Mouse (Mus musculus) cerebellum, adult 18-20 months (tissue): Measurements from ENCODE around the gene Baiap2l1.

Experiments used
- DNase-seq, 2 experiments: peaks; one replicate each; pipeline ENCODE4 v3.0.0; 2021

Baiap2l1 gene

DNA sequence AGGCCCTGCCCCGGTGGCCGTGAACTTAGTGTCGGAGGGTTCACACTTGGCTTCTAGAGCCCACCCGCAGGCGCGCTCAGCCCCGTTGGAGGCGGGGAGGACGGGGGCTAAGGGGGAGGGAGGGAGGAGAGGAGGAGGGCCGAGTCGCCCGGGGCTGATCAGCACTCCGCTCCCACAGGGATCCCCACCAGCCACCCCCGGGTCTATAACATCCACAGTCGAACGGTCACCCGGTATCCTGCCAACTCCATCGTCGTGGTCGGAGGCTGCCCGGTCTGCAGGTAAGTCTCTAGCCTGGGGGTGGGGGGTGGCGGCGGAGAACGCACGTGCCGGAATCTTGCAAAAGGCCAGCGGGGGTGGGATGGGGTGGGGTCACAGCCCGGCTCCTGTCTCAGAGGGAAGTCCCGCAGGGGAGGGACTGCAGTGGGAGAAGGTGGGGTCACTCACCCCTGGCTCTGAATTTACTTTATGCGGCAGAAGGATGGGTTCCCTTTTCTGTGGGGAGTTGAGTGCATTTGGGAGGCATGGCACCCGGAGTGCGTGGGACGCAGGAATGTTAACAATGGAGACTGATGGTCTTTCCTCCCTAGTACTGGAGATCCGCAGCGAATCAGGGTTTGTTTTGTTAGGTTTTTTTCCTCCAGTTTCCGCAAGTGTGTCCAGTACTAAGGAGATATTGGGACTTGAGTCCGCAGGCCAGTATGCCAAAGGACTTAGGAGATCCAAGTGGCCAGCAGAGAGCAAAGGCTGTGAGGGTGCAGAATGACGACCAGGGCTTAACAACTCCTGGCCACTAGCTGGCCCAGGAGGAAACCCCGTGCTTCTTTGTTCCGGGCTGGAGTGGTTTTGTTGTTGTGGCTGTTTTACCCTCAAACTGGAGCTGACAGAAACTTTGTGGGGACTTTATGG lies 102.0 kb downstream of the Baiap2l1 start:
- DNase-seq = peak; percentile 41 to 46

DNA sequence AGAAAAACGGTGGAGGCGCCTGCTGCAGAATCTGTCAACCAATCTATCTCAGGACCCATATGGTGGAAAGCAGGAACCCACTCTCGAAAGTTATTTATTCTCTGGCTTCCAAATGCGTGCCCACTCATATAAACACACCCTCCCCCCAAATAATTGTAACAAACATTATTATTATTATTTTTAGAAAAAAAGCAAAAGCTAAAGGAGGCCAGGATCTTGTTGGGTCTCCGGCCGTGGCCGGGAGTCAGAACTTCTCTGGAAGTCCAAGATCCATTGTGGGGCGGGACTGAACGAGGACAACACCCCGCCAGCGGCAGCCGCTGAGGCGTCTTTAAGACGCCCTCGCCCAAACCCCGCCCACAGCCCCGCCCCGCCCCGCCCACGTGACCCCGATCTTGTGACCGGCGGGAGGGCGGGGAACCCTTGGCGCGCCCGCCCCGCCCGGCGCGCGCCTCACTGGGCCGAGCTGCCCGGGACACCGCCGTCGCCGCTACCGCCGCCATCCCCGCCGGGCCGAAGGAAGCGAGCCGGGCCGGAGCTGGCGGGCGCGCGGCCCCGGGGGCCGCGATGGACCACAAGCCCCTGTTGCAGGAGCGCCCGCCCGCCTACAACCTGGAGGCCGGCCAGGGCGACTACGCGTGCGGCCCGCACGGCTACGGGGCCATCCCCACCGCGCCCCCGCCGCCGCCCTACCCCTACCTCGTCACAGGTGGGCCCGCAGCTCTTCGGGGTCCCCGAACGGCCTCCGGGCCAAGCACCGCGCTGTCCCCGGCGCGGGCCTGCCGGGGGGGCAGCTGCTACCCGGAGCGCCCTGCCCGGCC lies 102.9 kb downstream of the Baiap2l1 start:
- peak; percentile 82 to 89 for DNase-seq

DNA sequence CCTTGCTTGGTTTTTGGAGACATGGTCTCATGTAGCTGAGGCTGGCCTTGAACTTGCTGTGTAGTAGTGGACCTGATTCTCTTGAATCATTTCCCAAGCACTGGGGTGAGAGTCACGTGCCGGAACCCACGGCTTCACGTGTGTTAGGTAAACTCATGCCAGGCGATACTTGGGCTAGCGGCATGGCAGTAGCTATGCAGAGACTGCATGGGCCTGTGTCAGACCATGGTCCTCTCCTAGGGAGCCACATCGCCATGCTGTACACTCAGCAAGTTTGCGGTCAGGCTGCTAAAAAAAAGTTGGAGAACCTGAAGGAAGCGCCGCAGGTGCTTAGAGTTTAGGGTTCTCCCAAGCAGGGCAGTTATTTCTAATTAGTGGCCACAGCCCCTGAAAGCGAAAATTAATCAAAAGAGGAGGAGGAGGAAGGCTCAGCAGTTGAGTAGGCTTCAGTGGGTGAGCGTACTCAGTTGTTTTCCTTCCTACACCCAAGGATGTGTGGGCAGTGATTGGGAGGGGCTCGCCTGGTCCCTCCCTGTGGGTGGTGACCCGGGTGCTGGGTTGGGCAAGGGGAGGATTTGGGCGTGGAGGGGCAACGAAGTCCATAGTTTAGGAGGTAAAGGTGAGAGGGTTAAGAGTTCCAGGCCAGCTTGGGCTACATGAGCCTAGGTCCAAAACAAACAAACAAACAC lies 103.6 kb downstream of the Baiap2l1 start:
- no peak for DNase-seq

DNA sequence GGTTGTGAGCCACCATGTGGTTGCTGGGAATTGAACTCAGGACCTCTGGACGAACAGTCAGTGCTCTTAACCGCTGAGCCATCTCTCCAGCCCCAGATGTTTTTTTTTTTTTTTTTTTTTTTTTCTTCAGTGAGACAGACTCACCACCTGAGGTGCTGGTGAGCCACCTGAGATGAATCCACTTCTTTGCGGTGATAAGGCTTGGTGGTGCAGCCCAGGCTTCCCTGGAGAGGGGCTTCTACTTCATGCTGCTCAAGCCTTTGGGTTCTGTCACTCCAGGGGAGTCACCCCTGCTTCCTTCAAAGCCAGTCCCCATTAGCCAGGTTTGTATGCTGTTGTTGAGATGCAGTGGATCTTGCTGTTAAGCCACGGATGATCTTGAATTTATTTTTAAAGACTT lies 104.7 kb downstream of the Baiap2l1 start:
- DNase-seq = no peak

DNA sequence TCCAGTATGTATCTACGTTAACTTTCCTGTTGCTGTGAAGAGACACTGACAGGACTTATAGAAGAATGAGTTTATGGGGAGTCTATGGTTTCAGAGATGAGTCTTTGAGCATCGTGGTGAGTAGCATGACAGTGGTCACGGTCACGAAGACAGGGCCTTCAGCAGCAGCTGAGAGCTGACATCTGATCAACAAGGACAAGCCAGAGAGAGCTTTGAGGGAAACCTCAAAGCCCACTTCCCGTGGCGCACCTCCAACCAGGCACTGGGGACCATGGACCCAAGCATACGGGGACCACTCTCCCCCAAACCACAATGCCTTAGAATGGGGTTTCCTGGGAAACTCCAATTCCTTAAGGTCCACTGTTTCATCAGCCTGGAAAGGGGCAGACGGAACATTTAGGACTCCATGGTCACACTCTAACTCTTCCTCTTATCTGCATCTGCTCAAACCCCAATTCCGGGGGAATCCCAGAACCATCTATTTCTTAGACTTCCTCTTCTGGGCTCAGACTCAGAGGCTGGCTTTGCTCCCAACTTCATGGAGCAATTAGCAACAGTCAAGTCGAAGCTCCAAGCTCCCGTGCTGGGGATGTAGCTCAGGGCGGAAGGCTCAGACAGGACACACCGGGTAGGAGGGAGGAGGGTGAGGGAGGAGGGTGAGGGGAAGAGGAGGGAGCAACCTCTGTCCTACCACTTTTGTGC lies 105.9 kb downstream of the Baiap2l1 start:
- DNase-seq = no peak

DNA sequence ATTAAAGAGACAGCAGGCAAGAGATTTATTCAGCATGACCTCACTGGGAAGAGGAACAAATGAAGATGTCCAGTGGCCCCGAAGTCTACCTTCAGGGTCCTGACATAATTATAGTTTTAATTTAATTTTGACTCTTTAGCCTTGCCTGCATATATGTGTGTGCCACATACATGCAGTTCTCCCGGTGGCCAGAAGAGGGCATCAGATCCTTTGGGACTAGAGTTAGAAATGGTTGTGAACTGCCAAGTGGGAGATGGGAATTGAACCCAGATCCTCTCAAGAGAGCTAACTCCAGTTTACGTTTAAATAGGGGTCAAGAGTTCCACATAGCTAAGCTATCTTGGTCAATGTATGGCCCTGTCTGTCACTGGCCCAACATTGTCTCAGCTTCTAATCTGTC lies 108.0 kb downstream of the Baiap2l1 start:
- DNase-seq = no peak

DNA sequence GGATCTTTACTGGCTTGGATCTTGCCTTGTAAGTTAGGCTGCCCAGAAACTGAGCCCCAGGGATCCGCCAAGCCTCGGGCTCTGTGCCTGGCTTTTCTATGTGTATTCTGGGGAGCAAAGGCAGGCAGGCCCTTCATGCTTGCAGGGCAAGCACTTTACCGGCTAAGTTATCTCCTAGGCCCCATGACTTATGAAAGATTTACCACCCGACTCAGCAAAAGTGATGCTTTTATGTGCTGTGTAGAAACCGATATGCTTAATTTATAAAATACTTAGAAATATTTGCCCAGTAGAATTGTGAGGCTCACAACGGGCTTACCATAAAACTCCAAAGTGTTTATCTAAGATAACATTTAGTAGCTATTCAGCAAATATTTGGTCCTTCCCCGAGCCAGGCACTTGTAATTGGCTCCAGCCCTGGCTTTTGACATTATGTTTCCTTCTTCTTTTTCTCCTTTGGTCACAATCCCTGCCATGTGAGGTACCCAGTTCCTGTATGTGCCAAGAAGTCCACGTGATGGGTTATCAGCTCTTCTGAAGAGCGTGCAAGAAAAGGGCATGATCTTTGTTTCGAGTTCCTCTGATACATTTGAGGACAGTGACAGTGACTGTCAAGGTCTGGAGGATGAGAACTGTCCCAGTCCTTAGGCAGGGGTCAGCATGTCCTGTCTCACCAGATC lies 109.9 kb downstream of the Baiap2l1 start:
- DNase-seq = no peak

DNA sequence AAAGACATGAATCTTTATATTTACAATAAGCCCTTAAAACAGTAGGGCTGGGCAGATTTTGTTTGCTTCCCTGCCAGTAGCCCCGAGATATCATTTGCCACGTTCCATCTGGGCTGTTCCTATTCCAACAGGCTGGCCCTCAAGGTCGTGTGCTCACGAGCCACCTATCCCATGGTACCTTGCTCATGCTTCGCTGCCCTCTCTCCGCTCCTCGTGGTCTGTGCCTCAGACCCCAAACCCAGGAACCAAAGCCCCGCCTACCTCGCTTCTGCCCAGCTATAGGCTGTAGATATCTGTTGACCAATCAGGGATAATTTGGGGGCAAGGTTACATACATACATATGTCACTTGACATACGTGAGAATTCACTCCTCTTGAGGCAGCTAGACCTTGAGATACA lies 110.6 kb downstream of the Baiap2l1 start:
- no peak for DNase-seq

DNA sequence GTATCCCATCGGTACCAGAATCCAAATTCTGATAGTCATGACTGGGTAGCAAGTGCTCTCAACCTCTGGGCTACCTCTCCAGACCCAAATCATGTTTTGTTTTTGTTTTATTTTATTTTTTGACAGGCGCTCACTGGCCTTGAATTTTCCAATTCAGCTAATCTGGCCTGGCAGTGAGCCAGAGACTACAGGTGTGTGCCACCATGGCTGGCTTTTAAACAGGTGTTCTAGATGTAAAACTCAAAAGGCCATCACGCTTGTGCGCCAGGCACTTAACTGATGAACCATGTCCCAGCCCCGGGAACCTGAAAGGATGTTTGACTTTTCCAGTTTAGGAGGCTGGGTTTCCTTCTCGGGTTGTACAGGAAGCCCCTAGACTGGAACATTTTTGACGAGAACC lies 111.2 kb downstream of the Baiap2l1 start:
- DNase-seq = no peak

DNA sequence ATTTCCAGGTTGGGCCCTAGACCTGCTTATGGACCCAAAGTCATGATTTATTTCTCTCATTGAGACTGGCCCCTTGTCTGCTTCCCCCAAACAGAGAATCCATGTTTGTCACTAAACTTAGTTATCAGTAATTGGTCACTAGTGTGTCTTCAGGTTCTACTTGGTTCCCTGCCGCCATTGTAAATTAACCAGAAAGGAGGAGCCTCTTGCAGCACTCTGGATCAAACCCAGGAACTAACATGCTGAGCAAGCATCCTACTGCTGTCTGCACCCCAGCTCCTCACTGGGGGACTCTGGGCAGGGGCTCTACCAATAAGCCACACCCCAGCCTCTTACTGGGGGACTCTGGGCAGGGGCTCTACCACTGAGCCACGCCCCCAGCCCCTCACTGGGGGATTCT lies 112.3 kb downstream of the Baiap2l1 start:
- no peak for DNase-seq

DNA sequence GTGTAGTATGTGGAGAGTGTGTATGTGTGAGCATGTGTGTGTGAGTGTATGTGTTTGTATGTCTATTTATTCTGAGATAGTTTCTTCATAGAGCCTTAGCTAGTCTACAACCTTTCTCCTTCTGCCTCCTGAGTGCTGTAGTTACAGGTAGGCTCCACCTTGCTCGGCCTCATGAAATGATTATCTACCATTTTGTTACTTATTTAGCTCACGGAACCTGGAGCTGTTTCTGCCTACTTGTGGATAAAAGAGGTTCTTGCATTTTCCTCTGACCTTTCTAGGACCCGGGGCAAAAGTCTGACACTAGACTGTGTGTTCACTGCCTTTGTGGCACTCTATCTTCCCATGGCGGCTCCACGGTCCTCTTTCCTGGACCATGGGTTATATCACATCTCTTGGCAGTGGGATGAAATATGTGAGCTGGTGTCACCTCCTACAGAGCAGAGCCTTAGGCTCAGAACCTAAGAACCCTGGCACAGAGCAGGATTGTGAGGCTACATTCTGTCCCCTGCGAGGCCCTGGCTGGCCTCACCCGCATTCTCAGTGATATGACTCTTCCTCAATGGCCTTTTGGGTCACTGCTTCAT lies 113.9 kb downstream of the Baiap2l1 start, which contains the start of gene Bri3:
TSS of gene Bri3 (plus strand) at position 537 of the 587 bp plus-strand sequence.
- DNase-seq = no peak

DNA sequence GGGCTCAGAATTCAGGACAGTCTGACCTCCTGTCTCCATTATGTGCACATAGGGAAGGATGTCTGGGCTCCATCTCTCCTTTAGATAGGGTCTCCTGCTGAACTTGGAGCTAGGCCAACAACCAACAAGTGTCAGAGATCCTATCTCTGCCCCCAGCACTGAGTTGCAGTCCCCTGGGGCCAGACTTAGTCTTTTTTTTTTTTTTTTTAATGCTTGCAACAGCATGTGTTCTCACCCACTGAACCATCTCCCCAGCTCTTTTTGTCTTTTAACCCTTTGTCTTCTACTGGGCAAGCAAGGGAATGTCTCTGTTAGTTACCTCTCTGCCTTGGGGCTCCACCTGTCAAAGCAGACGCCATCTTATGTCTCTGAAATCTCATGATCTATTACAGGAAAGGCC lies 118.9 kb downstream of the Baiap2l1 start:
- no peak for DNase-seq

DNA sequence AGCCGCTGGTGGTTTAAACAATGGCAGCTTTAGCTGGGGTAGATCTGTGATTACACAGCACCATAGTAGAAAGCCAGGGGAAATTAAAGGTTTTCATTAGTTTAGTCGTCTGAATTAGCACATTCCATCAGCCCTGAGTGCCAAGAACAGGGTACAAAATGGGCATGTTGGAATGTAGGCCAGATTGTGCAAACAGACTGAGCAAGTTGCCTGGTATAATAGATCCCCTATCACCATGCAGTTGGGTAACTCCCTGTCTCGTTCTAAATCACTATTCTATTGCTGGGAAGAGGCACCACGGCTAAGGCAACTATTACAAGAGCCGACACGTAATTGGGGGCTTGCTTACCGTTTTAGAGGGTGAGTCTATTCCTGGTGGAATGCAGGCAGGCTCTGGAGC lies 123.2 kb downstream of the Baiap2l1 start:
- no peak for DNase-seq

DNA sequence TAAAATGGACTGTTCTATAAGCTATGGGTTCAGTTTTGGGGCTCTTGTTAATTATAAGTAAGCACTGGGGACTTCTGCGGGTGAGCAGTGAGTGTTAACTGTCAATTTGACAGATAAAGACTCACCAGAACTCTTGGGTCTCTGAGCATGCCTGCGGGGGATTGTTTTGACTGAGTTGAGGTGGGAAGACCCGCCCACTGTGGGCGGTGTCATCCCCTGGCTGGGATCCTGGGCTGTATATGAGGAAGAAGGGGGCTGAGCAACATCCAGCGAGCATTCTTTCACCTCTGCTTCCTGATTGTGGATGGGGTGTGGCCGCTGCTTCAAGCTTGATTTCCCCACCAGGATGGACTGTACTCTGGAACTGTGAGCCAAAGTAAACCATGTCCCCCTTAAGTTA lies 123.7 kb downstream of the Baiap2l1 start:
- no peak for DNase-seq

DNA sequence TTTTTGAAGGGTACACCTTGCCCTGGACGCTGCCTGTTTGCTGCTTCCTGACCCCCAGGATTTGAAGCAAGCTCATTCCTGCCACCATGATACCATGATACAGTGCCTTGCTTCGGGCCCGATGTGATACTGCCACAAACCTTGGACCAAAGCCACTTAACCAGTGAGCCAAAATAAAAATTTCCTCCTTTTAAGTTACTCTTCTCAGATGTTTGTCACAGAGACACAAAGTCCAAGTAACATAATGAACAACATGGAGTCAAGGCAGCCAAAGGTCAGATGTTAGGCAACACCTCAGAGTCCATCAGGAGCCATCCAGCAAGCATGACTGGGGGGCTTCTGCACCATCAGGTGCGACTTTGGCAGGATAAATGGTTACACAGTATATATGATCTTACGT lies 125.4 kb downstream of the Baiap2l1 start:
- DNase-seq = no peak

DNA sequence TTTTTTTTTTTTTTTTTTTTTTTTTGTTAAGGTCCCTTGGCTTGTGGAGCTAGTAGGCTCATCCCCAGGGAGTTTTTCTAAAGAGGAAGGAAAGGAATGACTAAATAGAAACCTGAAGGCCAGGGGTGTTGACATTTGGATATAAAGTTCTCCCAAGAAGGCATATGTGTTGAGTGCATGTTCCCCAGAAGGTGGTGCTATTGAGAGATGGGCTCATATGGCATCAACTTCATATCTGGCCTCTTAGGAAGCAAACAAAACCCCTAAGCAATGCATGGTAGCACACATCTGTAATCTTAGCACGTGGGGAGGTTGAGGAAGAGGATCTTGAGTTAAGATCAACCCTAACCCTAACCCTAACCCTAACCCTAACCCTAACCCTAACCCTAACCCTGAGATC lies 126.5 kb downstream of the Baiap2l1 start:
- no peak for DNase-seq

DNA sequence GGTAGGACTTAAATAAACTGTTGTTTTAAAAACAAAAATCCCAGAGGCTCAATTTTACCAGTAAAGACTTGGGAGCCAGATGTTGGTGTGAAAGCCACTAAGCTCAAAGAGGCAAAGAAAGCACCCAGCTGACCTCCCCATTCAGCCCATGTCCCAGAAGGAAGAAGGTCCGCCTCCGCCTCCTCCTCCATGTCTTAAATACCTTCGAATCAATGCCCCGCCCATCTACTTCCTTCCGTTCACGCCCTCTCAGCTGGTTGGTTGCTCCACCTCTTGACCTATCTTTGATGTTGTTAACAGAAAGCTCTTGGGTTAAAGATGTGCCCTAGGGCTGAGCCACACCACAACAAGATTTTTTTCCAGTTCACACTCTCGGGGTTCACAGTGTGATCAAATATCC lies 127.7 kb downstream of the Baiap2l1 start:
- DNase-seq = no peak

DNA sequence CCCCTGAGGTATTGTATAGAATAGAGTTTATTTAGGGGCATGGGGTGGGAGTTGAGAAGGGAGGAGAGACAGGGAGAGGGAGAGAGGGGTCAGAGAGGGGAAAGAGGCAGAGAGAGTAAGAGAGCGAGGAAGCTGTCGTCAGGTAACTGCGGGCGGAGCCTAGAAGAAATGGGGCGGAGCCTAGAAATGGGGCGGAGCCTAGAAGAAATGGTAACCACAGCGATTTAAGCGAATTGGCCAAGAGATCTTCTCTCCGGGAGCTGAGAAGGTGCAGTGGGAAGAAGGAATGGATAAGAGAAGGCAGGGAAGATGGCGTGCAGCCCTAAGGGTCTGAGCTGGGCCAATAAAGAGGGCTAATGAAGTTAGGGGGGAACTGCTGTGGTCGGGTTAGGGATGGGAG lies 131.7 kb downstream of the Baiap2l1 start:
- DNase-seq = no peak

DNA sequence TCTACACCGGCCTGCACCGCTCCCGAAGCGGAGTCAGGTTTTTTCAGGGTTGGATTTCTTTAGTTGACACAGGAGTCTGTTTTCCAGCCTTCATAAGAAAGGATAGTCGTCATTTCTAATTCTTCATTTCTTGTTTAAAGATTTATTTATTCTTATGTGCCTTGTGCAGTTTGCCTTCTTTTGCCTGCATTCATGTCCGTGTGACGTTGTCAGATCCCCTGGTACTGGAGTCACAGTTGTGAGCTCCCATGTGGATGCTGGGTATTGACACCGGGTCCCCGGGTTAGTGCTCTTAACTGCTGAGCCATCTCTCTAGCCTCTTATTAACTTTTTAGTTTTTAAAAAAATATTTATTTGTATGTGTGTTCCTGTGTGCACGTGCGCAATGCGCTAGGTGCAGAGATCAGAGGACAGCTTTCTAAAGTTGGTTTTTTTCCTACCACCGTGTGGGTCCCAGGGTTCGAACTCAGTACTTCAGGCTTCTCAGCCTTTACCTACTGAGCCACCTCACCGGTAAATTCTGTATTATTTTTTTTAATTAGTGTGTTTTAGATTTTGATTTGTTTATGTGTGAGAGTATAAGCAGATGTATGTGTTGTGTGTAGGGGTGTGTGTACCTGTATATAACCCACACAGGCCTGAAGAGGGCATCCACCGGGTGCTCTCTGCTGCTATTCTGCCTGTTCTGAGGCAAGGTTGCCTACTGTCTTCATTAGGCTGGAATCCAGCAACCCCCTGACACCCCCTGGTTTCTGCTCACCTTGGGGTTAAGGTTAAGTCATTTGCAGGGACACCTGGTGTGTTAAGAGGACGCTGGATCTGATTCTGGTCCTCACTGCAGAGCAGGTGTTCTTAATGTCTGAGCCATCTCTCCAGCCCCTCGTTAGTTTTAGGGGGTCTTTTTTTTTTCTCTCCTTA lies 133.8 kb downstream of the Baiap2l1 start:
- peak in 1 of 2 experiments; percentile 45 for DNase-seq

DNA sequence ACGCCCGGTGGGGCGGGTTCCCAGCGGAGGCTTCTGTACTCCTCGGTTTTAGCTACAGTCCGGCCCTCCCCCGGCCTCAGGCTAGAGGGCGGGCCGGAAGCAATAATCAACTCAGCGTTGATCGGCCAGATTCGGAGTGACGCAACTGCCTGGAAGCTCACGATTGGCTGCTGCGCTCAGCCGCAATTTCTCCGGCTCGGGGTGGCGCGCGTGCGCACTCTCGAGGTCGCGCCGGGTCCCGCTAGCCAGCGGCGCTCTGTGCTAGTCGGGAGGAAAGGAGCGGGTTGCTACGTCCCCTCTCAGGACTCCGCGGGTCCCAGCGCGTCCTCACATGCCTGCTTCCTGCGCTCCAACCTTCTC lies 134.4 kb downstream of the Baiap2l1 start, which contains the start of gene Tecpr1:
TSS of gene Tecpr1 (minus strand) at position 113 of the 360 bp plus-strand sequence.
- DNase-seq = peak; percentile 97 to 98
